Mouse (Mus musculus) G1E (cell line): ENCODE results near the gene Nmnat1.

Experiments
- CTCF ChIP-seq: IDR thresholded peaks from 2 replicates; pipeline ENCODE4 v1.5.1; 2012; ENCODE audit warnings: low read depth, low read length, inconsistent platforms, mixed read lengths
- GATA1 ChIP-seq: IDR thresholded peaks from 2 replicates; pipeline ENCODE4 v1.6.1; 2012; ENCODE audit warnings: borderline replicate concordance, low read length, inconsistent platforms, mixed read lengths
- GATA2 ChIP-seq: IDR thresholded peaks from 2 replicates; pipeline ENCODE4 v1.6.1; 2012; ENCODE audit warnings: low read depth, low read length, inconsistent platforms, borderline replicate concordance
- POLR2AphosphoS5 ChIP-seq: IDR thresholded peaks from 2 replicates; pipeline ENCODE4 v1.6.1; 2012; ENCODE audit warnings: low read depth, low read length, inconsistent platforms; ENCODE audit not compliant: insufficient replicate concordance
- TAL1 ChIP-seq: conservative IDR thresholded peaks from 2 replicates; pipeline ENCODE4 v1.6.1; 2012; ENCODE audit warnings: low read depth, low read length, inconsistent platforms, mixed read lengths

DNA sequence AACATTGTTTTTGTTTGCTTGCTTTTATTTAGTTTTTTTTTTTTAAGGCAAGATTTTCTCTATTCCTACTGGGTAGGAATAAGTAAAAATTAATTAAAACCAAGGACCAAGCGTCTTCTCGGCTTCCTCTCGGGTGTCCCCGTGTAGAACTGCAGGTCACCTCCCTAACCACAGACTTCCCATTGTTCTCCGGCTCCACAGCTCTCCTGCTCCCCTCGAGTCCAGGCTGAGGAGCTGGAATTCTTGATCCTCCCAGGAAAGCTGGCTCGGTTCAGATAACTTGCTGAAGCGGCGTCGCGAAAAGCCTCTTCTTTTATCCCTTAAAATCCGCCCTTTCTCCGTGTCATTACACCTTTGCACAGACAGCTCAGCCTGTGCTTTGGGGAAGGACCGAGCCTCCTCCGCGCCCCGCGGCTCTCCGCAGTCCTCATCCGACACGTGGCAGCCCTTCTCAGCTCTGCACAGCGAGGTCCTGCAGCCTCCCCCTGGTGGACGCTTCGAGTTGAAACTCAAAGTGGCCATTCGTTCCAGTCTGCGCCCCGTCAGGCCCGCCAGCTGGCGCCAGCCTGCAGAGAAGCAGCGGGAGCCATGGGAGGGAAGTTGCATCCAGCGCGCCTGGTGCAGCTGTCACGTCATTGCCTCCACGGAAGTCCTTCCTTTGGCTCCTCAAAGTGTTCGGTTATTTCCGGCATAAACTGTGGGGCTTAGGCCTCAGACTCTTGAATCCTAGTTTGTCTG, 39.9 kb downstream of the Nmnat1 start:
- peak; percentile 41 for TF ChIP-seq CTCF
- TF ChIP-seq TAL1: no peak
- TF ChIP-seq GATA1: no peak
- no peak for TF ChIP-seq POLR2AphosphoS5
- no peak for TF ChIP-seq GATA2
